Mouse (Mus musculus) erythroblast, embryonic 14.5 days (primary cell): Measurements from ENCODE around the gene Slc6a9.

ENCODE experiments used
- GATA1 ChIP-seq: IDR thresholded peaks from 2 replicates; pipeline ENCODE4 v1.6.1; 2012; ENCODE audit warnings: low read length, inconsistent platforms, mixed read lengths
- TAL1 ChIP-seq: IDR thresholded peaks from 3 replicates; pipeline ENCODE4 v1.6.1; 2012; ENCODE audit warnings: low read length, inconsistent platforms, mixed read lengths

DNA sequence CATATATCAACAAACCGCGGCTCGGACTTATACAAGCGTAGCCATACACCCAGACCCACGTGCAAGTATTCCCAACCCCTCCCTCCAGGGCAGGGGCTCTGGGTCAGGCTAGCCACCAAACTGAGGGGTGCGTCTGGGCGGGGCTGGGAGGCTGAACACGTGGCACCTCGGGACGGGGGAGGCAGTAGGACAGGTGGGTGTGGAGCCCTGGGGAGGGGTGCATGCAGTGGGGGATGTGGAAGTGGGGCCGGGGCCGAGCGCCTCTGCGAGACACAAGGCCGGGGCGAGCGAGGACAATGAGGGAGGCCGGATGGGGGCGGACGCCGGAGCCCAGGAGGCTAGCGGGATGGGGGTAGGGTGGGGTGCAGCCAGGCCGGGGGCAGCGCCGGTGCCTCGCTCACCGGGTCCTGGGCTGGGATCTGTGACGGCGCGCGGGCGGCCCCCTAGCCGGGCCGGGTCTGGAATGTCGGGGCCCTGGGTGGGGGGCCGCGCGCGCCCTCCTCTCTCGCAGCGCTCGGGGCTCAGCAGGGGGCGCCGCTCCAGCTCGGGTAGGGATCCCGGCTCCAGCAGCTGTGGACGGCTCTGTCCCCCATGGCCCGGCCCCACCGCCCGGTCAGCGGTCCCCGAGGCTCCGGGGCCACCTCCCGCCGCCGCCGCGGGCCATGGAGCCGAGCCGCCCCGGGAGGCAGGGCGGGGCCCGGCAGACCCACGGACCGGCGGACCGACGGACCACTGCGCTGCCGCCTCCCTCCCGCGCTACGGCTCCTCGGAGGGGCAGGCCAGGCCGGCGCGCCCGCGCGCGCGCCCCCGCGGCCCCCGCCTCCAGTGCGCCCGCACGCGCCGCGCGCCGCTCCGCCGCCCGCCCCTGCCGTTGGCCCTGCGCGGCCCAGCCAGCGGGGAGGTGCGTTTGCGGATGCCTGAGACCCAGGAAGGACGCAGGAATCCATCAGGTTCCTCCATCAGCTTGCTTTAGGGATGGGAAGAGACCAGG lies 48.7 kb downstream of the Slc6a9 start, which contains the start of gene B4galt2:
- TF ChIP-seq GATA1 (no peak), TAL1 (no peak)
